Mouse (Mus musculus) midbrain, embryonic 10.5 days (tissue): ENCODE data around the gene Il11ra1. TPM values are rescaled to one million over a fixed set of nuclear protein-coding genes. Genes with fewer than 3 reads are reported as not detected.

Experiments
- DNase-seq: peaks from one replicate; pipeline ENCODE4 v3.0.0-alpha.2; 2017; ENCODE audit warnings: low spot score
- H3K27ac ChIP-seq: fragments of 300-500 bp; sonication (generic); replicated peaks from 2 replicates; pipeline ENCODE4 v1.5.1; 2016; ENCODE audit warnings: mild to moderate bottlenecking
- H3K27me3 ChIP-seq: fragments of 300-500 bp; sonication (generic); 2 replicates; pipeline ENCODE4 v1.6.1; 2016; ENCODE audit warnings: low read depth, mild to moderate bottlenecking; ENCODE audit not compliant: poor library complexity, severe bottlenecking
- H3K36me3 ChIP-seq: fragments of 300-500 bp; sonication (generic); 2 replicates; pipeline ENCODE4 v1.6.1; 2016; ENCODE audit warnings: mild to moderate bottlenecking, moderate library complexity
- H3K4me1 ChIP-seq: fragments of 300-500 bp; sonication (generic); 2 replicates; pipeline ENCODE4 v1.6.1; 2016
- H3K4me3 ChIP-seq: fragments of 300-500 bp; sonication (generic); 2 replicates; pipeline ENCODE4 v1.5.1; 2016; ENCODE audit warnings: mild to moderate bottlenecking, moderate library complexity
- H3K9me3 ChIP-seq: fragments of 300-500 bp; sonication (generic); replicated peaks from 2 replicates; pipeline ENCODE4 v1.6.1; 2016; ENCODE audit warnings: mild to moderate bottlenecking
- WGBS: fragments of 180-500 bp; shearing (Covaris S2); methylation state at CpG from one replicate; pipeline ENCODE4 v1.1.7; 2016; 5-methylcytosine and 5-hydroxymethylcytosine counted together
- polyA plus RNA-seq: library from polyadenylated mRNA; unstranded; fragments of >200 nt; fragmentation: Nextera tagmentation; extraction: Ambion mirVana; gene quantifications from 2 replicates; pipeline ENCODE4 v1.2.1, GENCODE M21; 2016

Il11ra1 gene
- polyA plus RNA-seq, 1 experiment from 2014 or later: 69.0 TPM

GRCm38 (mm10) chr4:41745021-41745420, 45.2 kb downstream of the Il11ra1 start:
- Histone ChIP-seq H3K4me1 (peaks cover 18% of the 10 kb centered on the region), H3K36me3 (no peaks in the 10 kb centered on the region), H3K9me3 (peaks cover 18% of the 10 kb centered on the region), H3K4me3 (no peak overlapping the region), H3K27ac (no peak overlapping the region), H3K27me3 (no peaks in the 10 kb centered on the region)
- WGBS: 68% methylated on average over 1 of the region's 1 CpGs
- DNase-seq: no peak

- DNase-seq: no peak
- 13% methylated on average over 14 of the region's 14 CpGs for WGBS
- Histone ChIP-seq H3K36me3 (no peaks in the 10 kb centered on the region), H3K9me3 (no peaks in the 10 kb centered on the region), H3K4me3 (peak within 1 kb of the TSS; percentile 80), H3K27ac (peak within 1 kb of the TSS; percentile 86), H3K4me1 (peaks cover 25% of the 10 kb centered on the region), H3K27me3 (no peaks in the 10 kb centered on the region)
Measured at GRCm38 (mm10) chr4:41754797-41755337, 55.1 kb downstream of the Il11ra1 start, which contains the start of gene Galt. Galt (plus strand) TSS chr4:41755228.

GRCm38 (mm10) chr4:41755338-41756305, 55.8 kb downstream of the Il11ra1 start, which contains the start of gene Sigmar1:
Sigmar1 (minus strand) TSS chr4:41756157.
- Histone ChIP-seq H3K4me3 (peak within 1 kb of the TSS; percentile 80), H3K4me1 (peaks cover 33% of the 10 kb centered on the region), H3K9me3 (no peaks in the 10 kb centered on the region), H3K27ac (peak within 1 kb of the TSS; percentile 86), H3K36me3 (no peaks in the 10 kb centered on the region), H3K27me3 (no peaks in the 10 kb centered on the region)
- peak; percentile 85 for DNase-seq
- WGBS: under 1% methylated on average over 57 of the region's 57 CpGs

GRCm38 (mm10) chr4:41756440-41756839, 56.7 kb downstream of the Il11ra1 start:
- H3K9me3 ChIP-seq: no peaks in the 10 kb centered on the region
- H3K4me3 ChIP-seq: peak overlapping the region; percentile 80
- 81% methylated on average over 8 of the region's 8 CpGs for WGBS
- no peaks in the 10 kb centered on the region for H3K27me3 ChIP-seq
- H3K27ac ChIP-seq: peak overlapping the region; percentile 86
- DNase-seq: no peak
- no peaks in the 10 kb centered on the region for H3K36me3 ChIP-seq
- peaks cover 41% of the 10 kb centered on the region for H3K4me1 ChIP-seq

- no peak overlapping the region for H3K4me3 ChIP-seq
- peaks cover 50% of the 10 kb centered on the region for H3K4me1 ChIP-seq
- no peaks in the 10 kb centered on the region for H3K27me3 ChIP-seq
- H3K36me3 ChIP-seq: no peaks in the 10 kb centered on the region
- no peak for DNase-seq
- WGBS: 95% methylated on average over 13 of the region's 13 CpGs
- no peak overlapping the region for H3K27ac ChIP-seq
- no peaks in the 10 kb centered on the region for H3K9me3 ChIP-seq
Measured at GRCm38 (mm10) chr4:41757321-41757720, 57.5 kb downstream of the Il11ra1 start.

GRCm38 (mm10) chr4:41758021-41758420, 58.2 kb downstream of the Il11ra1 start:
- no peaks in the 10 kb centered on the region for H3K27me3 ChIP-seq
- 89% methylated on average over 11 of the region's 11 CpGs for WGBS
- H3K27ac ChIP-seq: no peak overlapping the region
- no peak for DNase-seq
- peaks cover 56% of the 10 kb centered on the region for H3K4me1 ChIP-seq
- no peaks in the 10 kb centered on the region for H3K9me3 ChIP-seq
- no peak overlapping the region for H3K4me3 ChIP-seq
- H3K36me3 ChIP-seq: no peaks in the 10 kb centered on the region

- H3K27ac ChIP-seq: no peak overlapping the region
- no peaks in the 10 kb centered on the region for H3K36me3 ChIP-seq
- no peak overlapping the region for H3K4me3 ChIP-seq
- peaks cover 56% of the 10 kb centered on the region for H3K4me1 ChIP-seq
- DNase-seq: no peak
- no peaks in the 10 kb centered on the region for H3K27me3 ChIP-seq
- H3K9me3 ChIP-seq: no peaks in the 10 kb centered on the region
- 93% methylated on average over 4 of the region's 4 CpGs for WGBS
Measured at GRCm38 (mm10) chr4:41758701-41759100, 58.9 kb downstream of the Il11ra1 start.

- Histone ChIP-seq H3K27ac (no peak overlapping the region), H3K4me3 (no peak overlapping the region), H3K27me3 (no peaks in the 10 kb centered on the region), H3K4me1 (peaks cover 56% of the 10 kb centered on the region), H3K9me3 (no peaks in the 10 kb centered on the region), H3K36me3 (no peaks in the 10 kb centered on the region)
- 90% methylated on average over 9 of the region's 9 CpGs for WGBS
- no peak for DNase-seq
Measured at GRCm38 (mm10) chr4:41759206-41759605, 59.4 kb downstream of the Il11ra1 start.

GRCm38 (mm10) chr4:41759656-41760287, 60.0 kb downstream of the Il11ra1 start:
- no peaks in the 10 kb centered on the region for H3K27me3 ChIP-seq
- peak overlapping the region; percentile 84 for H3K27ac ChIP-seq
- DNase-seq: no peak
- H3K4me1 ChIP-seq: peaks cover 54% of the 10 kb centered on the region
- H3K9me3 ChIP-seq: no peaks in the 10 kb centered on the region
- 39% methylated on average over 6 of the region's 6 CpGs for WGBS
- H3K36me3 ChIP-seq: no peaks in the 10 kb centered on the region
- H3K4me3 ChIP-seq: peak overlapping the region; percentile 57

GRCm38 (mm10) chr4:41760288-41760721, 60.5 kb downstream of the Il11ra1 start:
- Histone ChIP-seq H3K27ac (peak overlapping the region; percentile 84), H3K4me1 (peaks cover 48% of the 10 kb centered on the region), H3K4me3 (peak overlapping the region; percentile 57), H3K27me3 (no peaks in the 10 kb centered on the region), H3K9me3 (no peaks in the 10 kb centered on the region), H3K36me3 (no peaks in the 10 kb centered on the region)
- WGBS: 2% methylated on average over 15 of the region's 15 CpGs
- peak; percentile 88 for DNase-seq

- H3K4me3 ChIP-seq: peak overlapping the region; percentile 57
- no peaks in the 10 kb centered on the region for H3K27me3 ChIP-seq
- 87% methylated on average over 4 of the region's 4 CpGs for WGBS
- no peak for DNase-seq
- no peaks in the 10 kb centered on the region for H3K36me3 ChIP-seq
- H3K9me3 ChIP-seq: no peaks in the 10 kb centered on the region
- H3K27ac ChIP-seq: peak overlapping the region; percentile 84
- H3K4me1 ChIP-seq: peaks cover 42% of the 10 kb centered on the region
Measured at GRCm38 (mm10) chr4:41760911-41761310, 61.1 kb downstream of the Il11ra1 start.

- H3K4me1 ChIP-seq: peaks cover 35% of the 10 kb centered on the region
- no peaks in the 10 kb centered on the region for H3K9me3 ChIP-seq
- no peak for DNase-seq
- H3K36me3 ChIP-seq: no peaks in the 10 kb centered on the region
- no peaks in the 10 kb centered on the region for H3K27me3 ChIP-seq
- peak overlapping the region; percentile 84 for H3K27ac ChIP-seq
- 0 out of 2 replicates have a peak overlapping the region, but pooled peaks have one; percentile 24 for H3K4me3 ChIP-seq
Measured at GRCm38 (mm10) chr4:41761680-41762079, 61.9 kb downstream of the Il11ra1 start.
